Mouse (Mus musculus) thymus, adult 18-20 months (tissue): ENCODE measurements around the gene Hist1h2af.

Experiments
- DNase-seq, 2 experiments: peaks; one replicate each; pipeline ENCODE4 v3.0.0; 2022; ENCODE audit warnings: mixed read lengths in 2 of 2

Hist1h2af gene

GRCm38 (mm10) chr13:23581408-23582218 is 47.9 kb downstream of the Hist1h2af start, which contains the start of gene Hist1h4d:
Hist1h4d (plus strand) TSS chr13:23581598.
- peak; percentile 89 to 97 for DNase-seq

GRCm38 (mm10) chr13:23582219-23583056 is 48.7 kb downstream of the Hist1h2af start:
- no peak for DNase-seq

- DNase-seq = no peak
Observed at GRCm38 (mm10) chr13:23583387-23584068, 49.8 kb downstream of the Hist1h2af start.
